Mouse (Mus musculus) thymus, postnatal 14 days (tissue): ENCODE results near the gene Ap5z1.

Experiments used
- DNase-seq: peaks from one replicate; pipeline ENCODE4 v3.0.0; 2021

Gene Ap5z1

GRCm38 (mm10) chr5:142524711-142525464, 61.1 kb downstream of the Ap5z1 start:
- DNase-seq: no peak
